Mouse (Mus musculus) CH12.LX (cell line): ENCODE results near the gene Dapk3. TPM values are rescaled to one million over a fixed set of nuclear protein-coding genes. Genes with fewer than 3 reads are reported as not detected.

Experiments used
- DNase-seq: peaks from one replicate; pipeline ENCODE4 v3.0.0-alpha.2; 2013; ENCODE audit errors: extremely low read depth
- H3K27ac ChIP-seq: 2 replicates; pipeline ENCODE4 v1.5.1; 2012; ENCODE audit warnings: low read depth, mild to moderate bottlenecking, control low read depth, moderate library complexity; ENCODE audit not compliant: insufficient read depth
- H3K27me3 ChIP-seq: replicated peaks from 2 replicates; pipeline ENCODE3; 2012; ENCODE audit warnings: inconsistent platforms
- H3K36me3 ChIP-seq, 2 experiments: replicated peaks in 1 of 2; 2 replicates each; pipeline versions ENCODE3 to v1.6.1; 2012; ENCODE audit warnings: inconsistent platforms in 1 of 2, low read length in 1 of 2, mild to moderate bottlenecking in 1 of 2, mixed read lengths in 1 of 2, moderate library complexity in 1 of 2; ENCODE audit not compliant: control insufficient read depth in 1 of 2, insufficient read depth in 1 of 2
- H3K4me1 ChIP-seq, 2 experiments: 2 replicates each; pipeline ENCODE4 v1.6.1; 2012; ENCODE audit warnings: inconsistent platforms in 1 of 2, moderate library complexity in 1 of 2; ENCODE audit not compliant: insufficient read depth in 2 of 2, control insufficient read depth in 1 of 2
- H3K4me2 ChIP-seq: 2 replicates; pipeline ENCODE4 v1.6.1; 2012; ENCODE audit warnings: low read depth, mild to moderate bottlenecking, control low read depth; ENCODE audit not compliant: poor library complexity, insufficient read depth, severe bottlenecking
- H3K4me3 ChIP-seq, 3 experiments: fragments of 150-350 bp in 1 of 3; sonication (generic) in 1 of 3; replicated peaks in 1 of 3; 2 replicates each; pipeline versions ENCODE3 to v1.5.1; 2011 to 2012; ENCODE audit warnings: low read depth in 2 of 3, low read length in 2 of 3, mild to moderate bottlenecking in 2 of 3, moderate library complexity in 2 of 3, control low read depth in 1 of 3, improper control_type of control experiment in 1 of 3, inconsistent platforms in 1 of 3, mixed read lengths in 1 of 3; ENCODE audit not compliant: poor library complexity in 1 of 3
- H3K79me2 ChIP-seq: replicated peaks from 2 replicates; pipeline ENCODE4 v1.6.1; 2012; ENCODE audit warnings: mild to moderate bottlenecking, moderate library complexity; ENCODE audit not compliant: control insufficient read depth, poor library complexity, insufficient read depth, severe bottlenecking; ENCODE audit errors: extremely low read depth
- H3K9ac ChIP-seq: 2 replicates; pipeline ENCODE4 v1.6.1; 2012; ENCODE audit warnings: low read depth, mild to moderate bottlenecking, control low read depth, moderate library complexity; ENCODE audit not compliant: insufficient read depth
- H3K9me3 ChIP-seq: replicated peaks from 2 replicates; pipeline ENCODE3; 2012; ENCODE audit warnings: low read length, inconsistent platforms, mixed read lengths
- CHD1 ChIP-seq: IDR thresholded peaks from 2 replicates; pipeline ENCODE4 v1.6.1; 2012; ENCODE audit warnings: low read depth, low read length, improper control_type of control experiment, inconsistent platforms
- CHD2 ChIP-seq: IDR thresholded peaks from 2 replicates; pipeline ENCODE4 v1.6.1; 2011; ENCODE audit warnings: low read length, improper control_type of control experiment
- E2F4 ChIP-seq: IDR thresholded peaks from 2 replicates; pipeline ENCODE4 v1.6.1; 2011; ENCODE audit warnings: low read depth, low read length, improper control_type of control experiment; ENCODE audit not compliant: insufficient replicate concordance
- ETS1 ChIP-seq: conservative IDR thresholded peaks from 2 replicates; pipeline ENCODE4 v1.6.1; 2012; ENCODE audit warnings: low read depth, mild to moderate bottlenecking, inconsistent platforms, low read length, improper control_type of control experiment, moderate library complexity
- GABPA ChIP-seq: IDR thresholded peaks from 2 replicates; pipeline ENCODE4 v1.6.1; 2012; ENCODE audit warnings: low read depth, low read length, improper control_type of control experiment, inconsistent platforms; ENCODE audit not compliant: insufficient replicate concordance
- IRF4 ChIP-seq: IDR thresholded peaks from 2 replicates; pipeline ENCODE4 v1.6.1; 2014; ENCODE audit warnings: low read depth, mild to moderate bottlenecking, inconsistent platforms, low read length, improper control_type of control experiment
- JUN ChIP-seq: IDR thresholded peaks from 2 replicates; pipeline ENCODE4 v1.6.1; 2011; ENCODE audit warnings: low read depth, mild to moderate bottlenecking, low read length, improper control_type of control experiment, moderate library complexity; ENCODE audit not compliant: insufficient read depth
- JUND ChIP-seq: conservative IDR thresholded peaks from 2 replicates; pipeline ENCODE4 v1.6.1; 2011; ENCODE audit warnings: low read depth, low read length, improper control_type of control experiment
- MAFK ChIP-seq: IDR thresholded peaks from 2 replicates; pipeline ENCODE4 v1.6.1; 2011; ENCODE audit warnings: low read length, improper control_type of control experiment; ENCODE audit not compliant: insufficient replicate concordance
- MAX ChIP-seq: IDR thresholded peaks from 2 replicates; pipeline ENCODE4 v1.6.1; 2011; ENCODE audit warnings: low read length, improper control_type of control experiment
- MEF2A ChIP-seq: IDR thresholded peaks from 2 replicates; pipeline ENCODE4 v1.6.1; 2014; ENCODE audit warnings: low read depth, mild to moderate bottlenecking, inconsistent platforms, low read length, improper control_type of control experiment, borderline replicate concordance
- NRF1 ChIP-seq: IDR thresholded peaks from 2 replicates; pipeline ENCODE4 v1.6.1; 2014; ENCODE audit warnings: low read depth, mild to moderate bottlenecking, inconsistent platforms, low read length, improper control_type of control experiment, moderate library complexity
- SIN3A ChIP-seq: IDR thresholded peaks from 2 replicates; pipeline ENCODE4 v1.6.1; 2012; ENCODE audit warnings: low read length, improper control_type of control experiment, inconsistent platforms
- SMC3 ChIP-seq: IDR thresholded peaks from 2 replicates; pipeline ENCODE4 v1.6.1; 2011; ENCODE audit warnings: low read depth, low read length, improper control_type of control experiment
- TCF12 ChIP-seq: IDR thresholded peaks from 2 replicates; pipeline ENCODE4 v1.6.1; 2014; ENCODE audit warnings: low read depth, mild to moderate bottlenecking, inconsistent platforms, low read length, improper control_type of control experiment
- USF1 ChIP-seq: IDR thresholded peaks from 2 replicates; pipeline ENCODE4 v1.6.1; 2014; ENCODE audit warnings: low read depth, mild to moderate bottlenecking, inconsistent platforms, low read length, improper control_type of control experiment
- USF2 ChIP-seq: conservative IDR thresholded peaks from 2 replicates; pipeline ENCODE4 v1.6.1; 2011; ENCODE audit warnings: low read depth, low read length, improper control_type of control experiment
- ZC3H11A ChIP-seq: IDR thresholded peaks from 2 replicates; pipeline ENCODE4 v1.6.1; 2012; ENCODE audit warnings: low read depth, mild to moderate bottlenecking, inconsistent platforms, low read length, improper control_type of control experiment
- ZKSCAN1 ChIP-seq: IDR thresholded peaks from 2 replicates; pipeline ENCODE4 v1.6.1; 2012; ENCODE audit warnings: low read depth, inconsistent platforms, low read length, improper control_type of control experiment, borderline replicate concordance
- ZNF384 ChIP-seq: IDR thresholded peaks from 2 replicates; pipeline ENCODE4 v1.6.1; 2012; ENCODE audit warnings: low read depth, low read length, improper control_type of control experiment, inconsistent platforms
- dilution Hi-C: fragments of 300-500 bp; cut with MboI; formaldehyde crosslinking; loops from 2 replicates; pipeline ENCODE4 v1.14.3; 2020; ENCODE audit warnings: low sequenced_read_pairs; ENCODE audit not compliant: extremely low pct_unique_long_range_greater_than_20kb, extremely low pct_ligation_motif_present
- in situ Hi-C: fragments of 300-500 bp; cut with MboI; formaldehyde crosslinking; loops from 3 replicates; pipeline ENCODE4 v1.14.3; 2019; ENCODE audit warnings: low sequenced_read_pairs, low pct_ligation_motif_present, low pct_unique_long_range_greater_than_20kb, mixed read lengths
- polyA plus RNA-seq: library from polyadenylated mRNA; unstranded; fragments of >175 nt; gene quantifications from 2 replicates; pipeline ENCODE4 v1.2.1, GENCODE M21; 2012; ENCODE audit warnings: low read depth; ENCODE audit not compliant: insufficient read length
- total RNA-seq, 2 experiments: library from RNA; depleted of rRNA; stranded (reverse); fragments of 300-350 nt in 1 of 2; fragments of >200 nt in 1 of 2; gene quantifications; 2 replicates each; pipeline ENCODE4 v1.2.3; 2012 to 2014

The Dapk3 gene
- total and polyA plus RNA-seq, 3 experiments: 25.4 to 46.2 (median 44.5) TPM

DNA sequence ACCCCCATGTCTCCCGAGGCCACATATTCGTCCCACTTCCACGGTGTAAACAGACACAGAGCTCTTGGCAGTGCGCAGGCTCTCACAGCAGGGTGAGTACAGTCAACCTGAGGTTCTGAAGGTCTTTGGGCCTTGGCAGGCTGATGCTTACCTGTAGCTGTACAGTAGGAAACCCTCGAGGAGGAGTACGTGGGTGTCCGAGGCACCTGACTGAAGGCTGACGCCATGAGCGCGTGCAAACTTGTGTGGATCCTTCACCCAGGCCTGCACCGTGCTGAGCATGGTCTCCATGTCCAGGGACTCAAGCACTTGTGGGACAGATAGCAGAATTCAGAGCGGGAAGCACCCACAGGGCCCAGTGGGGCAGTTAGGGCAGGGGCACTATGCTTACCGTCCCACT lies 17.3 kb downstream of the Dapk3 start:
- Histone ChIP-seq H3K4me1 (peaks cover 36 to 56% of the 10 kb centered on the region in 2 experiments), H3K36me3 (no peaks in the 10 kb centered on the region), H3K79me2 (no peaks in the 10 kb centered on the region), H3K4me2 (no peak overlapping the region), H3K9ac (no peak overlapping the region), H3K27me3 (peaks cover 3% of the 10 kb centered on the region), H3K4me3 (no peak overlapping the region), H3K27ac (no peak overlapping the region), H3K9me3 (peaks cover 9% of the 10 kb centered on the region)
- in situ Hi-C loops (loop anchor here (5.0 kb wide), 1 partner anchor 37 kb away; no protein-coding TSS in a partner anchor), dilution Hi-C loops (no loop called here)
- no peak for TF ChIP-seq MAX
- no peak for TF ChIP-seq USF2
- no peak for TF ChIP-seq JUN
- no peak for TF ChIP-seq ETS1
- no peak for TF ChIP-seq ZKSCAN1
- no peak for TF ChIP-seq NRF1
- TF ChIP-seq JUND: no peak
- TF ChIP-seq ZNF384: no peak
- no peak for TF ChIP-seq GABPA
- TF ChIP-seq E2F4: no peak
- no peak for TF ChIP-seq USF1
- TF ChIP-seq TCF12: no peak
- no peak for DNase-seq

DNA sequence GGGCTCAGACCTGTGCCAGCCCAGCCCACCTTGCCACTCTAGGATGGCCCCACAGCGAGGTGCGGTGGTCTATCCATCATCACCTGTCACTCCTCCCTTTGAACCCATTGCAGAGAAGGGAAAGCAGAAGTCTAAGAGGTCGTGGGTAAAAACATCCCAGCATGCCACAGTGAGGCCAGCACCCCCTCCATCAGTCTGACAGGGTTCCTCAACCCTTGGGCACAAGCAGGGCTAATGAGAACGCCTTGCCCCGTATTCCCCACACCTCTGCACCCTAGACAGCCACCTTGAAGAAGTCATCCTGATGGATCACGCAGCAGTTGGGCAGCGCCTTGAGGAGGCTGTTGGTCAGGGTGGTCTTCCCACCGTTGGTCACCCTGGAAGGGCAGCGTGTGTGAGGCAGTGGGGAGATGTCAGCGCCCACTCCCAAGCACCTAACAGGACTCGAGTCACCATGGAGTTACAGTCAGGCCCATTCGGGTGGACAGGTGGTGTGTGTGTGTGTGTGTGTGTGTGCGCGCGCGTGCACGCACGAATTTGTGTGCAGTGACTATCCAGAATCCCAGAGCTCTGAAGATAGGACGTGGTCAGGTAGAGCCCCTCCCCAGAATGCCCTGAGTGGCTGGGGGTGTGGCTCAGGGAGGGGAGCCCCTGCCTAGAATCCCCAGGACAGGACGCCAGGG lies 17.9 kb downstream of the Dapk3 start:
- no peak for DNase-seq
- Histone ChIP-seq H3K9me3 (peaks cover 10% of the 10 kb centered on the region), H3K27ac (no peak overlapping the region), H3K79me2 (no peaks in the 10 kb centered on the region), H3K4me3 (no peak overlapping the region), H3K27me3 (peaks cover 3% of the 10 kb centered on the region), H3K4me1 (peaks cover 34 to 56% of the 10 kb centered on the region in 2 experiments), H3K36me3 (no peaks in the 10 kb centered on the region), H3K9ac (no peak overlapping the region), H3K4me2 (no peak overlapping the region)
- in situ Hi-C loops (loop anchor here (5.0 kb wide), 1 partner anchor 37 kb away; no protein-coding TSS in a partner anchor), dilution Hi-C loops (no loop called here)
- TF ChIP-seq SIN3A (no peak), USF1 (no peak), IRF4 (no peak), ZC3H11A (no peak), MEF2A (no peak), MAFK (no peak), ZNF384 (no peak), SMC3 (no peak), ZKSCAN1 (no peak), ETS1 (no peak), E2F4 (no peak), GABPA (no peak), CHD1 (no peak), CHD2 (no peak), NRF1 (no peak)
